Comparison of ENCODE assay signal across 8 mouse cellular contexts in the genomic region with DNA sequence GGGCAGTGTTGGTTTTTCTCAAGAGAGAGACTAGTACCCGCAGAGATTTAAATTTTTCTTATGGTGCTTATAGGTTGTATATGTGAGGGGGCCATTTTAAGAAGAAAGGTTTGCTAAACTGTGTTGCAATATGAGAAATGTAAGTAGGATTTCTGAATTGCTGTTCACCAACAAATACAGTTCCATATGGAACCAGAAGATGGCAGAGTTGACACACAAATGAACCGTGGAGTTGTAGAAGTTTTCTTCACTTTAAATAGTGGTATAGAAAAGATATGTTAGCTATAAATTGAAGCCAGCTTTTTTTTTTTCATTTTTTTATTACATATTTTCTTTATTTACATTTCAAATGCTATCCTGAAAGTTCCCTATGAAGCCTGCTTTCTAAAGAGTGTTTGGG. TPM values are rescaled to one million over a fixed set of nuclear protein-coding genes. Genes with fewer than 3 reads are reported as not detected.
DNase-seq lines count a peak whose midpoint lies in the region; ATAC-seq and TF ChIP-seq lines count a peak whose summit lies in the region.

No protein-coding gene starts in this region.

- TF ChIP-seq EP300 in lung, postnatal 0 days (IDR thresholded peaks at IDR 0.05) = no peak

- no peaks in the 10 kb centered on the region for H3K4me1 ChIP-seq in kidney, postnatal 0 days (replicated peaks; ENCODE audit: insufficient read depth, low read length)
- no peaks in the 10 kb centered on the region for H3K4me1 ChIP-seq in kidney, embryonic 16.5 days (ENCODE audit: insufficient read depth, low read length)
- H3K4me1 ChIP-seq in lung, postnatal 0 days (ENCODE audit: insufficient read depth, low read depth, low read length) = no peaks in the 10 kb centered on the region

- H3K4me3 ChIP-seq in kidney, postnatal 0 days (replicated peaks; ENCODE audit: low read depth, low read length) = no peak overlapping the region
- H3K4me3 ChIP-seq in kidney, embryonic 16.5 days (ENCODE audit: low read length) = no peak overlapping the region
- no peak overlapping the region for H3K4me3 ChIP-seq in lung, postnatal 0 days (ENCODE audit: low read depth, low read length)

- peak; percentile 77 for TF ChIP-seq CTCF in kidney, postnatal 0 days (IDR thresholded peaks at IDR 0.05; ENCODE audit: low read depth)
- TF ChIP-seq CTCF in lung, postnatal 0 days (IDR thresholded peaks at IDR 0.05) = peak; percentile 73

- WGBS in kidney, postnatal 0 days = 31% methylated on average over 2 of the region's 2 CpGs
- 36% methylated on average over 2 of the region's 2 CpGs for WGBS in kidney, embryonic 16.5 days
- WGBS in lung, postnatal 0 days = 25% methylated on average over 2 of the region's 2 CpGs

- no peak overlapping the region for H3K4me2 ChIP-seq in kidney, postnatal 0 days (ENCODE audit: low read length)
- no peak overlapping the region for H3K4me2 ChIP-seq in kidney, embryonic 16.5 days (replicated peaks; ENCODE audit: low read depth, low read length)
- H3K4me2 ChIP-seq in lung, postnatal 0 days (replicated peaks; ENCODE audit: low read depth, low read length) = no peak overlapping the region

- H3K9ac ChIP-seq in kidney, postnatal 0 days (ENCODE audit: low read depth, low read length) = no peak overlapping the region
- H3K9ac ChIP-seq in kidney, embryonic 16.5 days (replicated peaks; ENCODE audit: low read length) = no peak overlapping the region
- H3K9ac ChIP-seq in lung, postnatal 0 days (replicated peaks; ENCODE audit: low read depth) = no peak overlapping the region

- no peak overlapping the region for H3K27ac ChIP-seq in kidney, postnatal 0 days
- no peak overlapping the region for H3K27ac ChIP-seq in kidney, embryonic 16.5 days (ENCODE audit: low read length)
- no peak overlapping the region for H3K27ac ChIP-seq in lung, postnatal 0 days (ENCODE audit: low read length)

- no peaks in the 10 kb centered on the region for H3K9me3 ChIP-seq in kidney, postnatal 0 days (replicated peaks; ENCODE audit: low read length)
- no peaks in the 10 kb centered on the region for H3K9me3 ChIP-seq in kidney, embryonic 16.5 days (ENCODE audit: low read length)
- no peaks in the 10 kb centered on the region for H3K9me3 ChIP-seq in lung, postnatal 0 days (ENCODE audit: low read length)

- no peaks in the 10 kb centered on the region for H3K36me3 ChIP-seq in kidney, postnatal 0 days (ENCODE audit: insufficient read depth, low read length)
- no peaks in the 10 kb centered on the region for H3K36me3 ChIP-seq in kidney, embryonic 16.5 days (ENCODE audit: insufficient read depth, low read length)
- H3K36me3 ChIP-seq in lung, postnatal 0 days (ENCODE audit: insufficient read depth, low read length) = no peaks in the 10 kb centered on the region

- peak; percentile 63 for DNase-seq in kidney, postnatal 0 days (ENCODE audit: low spot score)
- peak; percentile 41 for DNase-seq in CD4-positive helper T cell, adult 2 months (ENCODE audit: low read depth, low spot score)
- peak; percentile 29 for DNase-seq in MEL-GATA-1-ER (ENCODE audit: extremely low read depth, low read depth)
- DNase-seq in lung, postnatal 0 days (ENCODE audit: low spot score) = peak; percentile 62
- DNase-seq in adrenal gland, postnatal 14 days = no peak
- DNase-seq in layer of hippocampus, postnatal 36 days = no peak
- no peak for DNase-seq in frontal cortex, postnatal 10 days (ENCODE audit: low spot score in 2 of 2)

- no peaks in the 10 kb centered on the region for H3K27me3 ChIP-seq in kidney, postnatal 0 days (ENCODE audit: insufficient read depth, low read length)
- H3K27me3 ChIP-seq in kidney, embryonic 16.5 days (ENCODE audit: insufficient read depth, low read length) = no peaks in the 10 kb centered on the region
- no peaks in the 10 kb centered on the region for H3K27me3 ChIP-seq in lung, postnatal 0 days (replicated peaks; ENCODE audit: insufficient read depth, low read length)

- ATAC-seq in kidney, postnatal 0 days (replicated peaks; ENCODE audit: low FRiP score, low read depth) = no peak
- ATAC-seq in kidney, embryonic 16.5 days (ENCODE audit: low FRiP score, low TSS enrichment) = no peak
- no peak for ATAC-seq in lung, postnatal 0 days

RNA-seq across cellular contexts. Expression of a gene that starts 24.2 kb away (rescaled TPM):
- 11.3 and 12.5 TPM in 2 replicates for polyA plus RNA-seq in kidney, postnatal 0 days (2015; fragmentation: Nextera tagmentation; extraction: Ambion mirVana)
- 11.7 and 13.3 TPM in 2 replicates for polyA plus RNA-seq in kidney, embryonic 16.5 days (2015; fragmentation: Nextera tagmentation; extraction: Ambion mirVana)
- polyA plus RNA-seq in lung, postnatal 0 days (2015; fragmentation: Nextera tagmentation; extraction: Ambion mirVana) = 5.1 and 5.2 TPM in 2 replicates
- 14.8 and 15.7 TPM in 2 replicates for total RNA-seq in adrenal gland, postnatal 14 days (2021)
- 10 to 100 TPM; 21.3 to 21.6 TPM for total RNA-seq in layer of hippocampus, postnatal 36 days (2021)

Comparison
In these comparisons a context has a peak if more than half of its experiments do, and no peak if none do; other contexts are left out.
1. DNase-seq: peak in kidney, postnatal 0 days (single experiment), CD4-positive helper T cell, adult 2 months (single experiment), MEL-GATA-1-ER (single experiment) and lung, postnatal 0 days (single experiment); none in adrenal gland, postnatal 14 days (single experiment), layer of hippocampus, postnatal 36 days (0 of 2) and frontal cortex, postnatal 10 days (0 of 2).